Mouse (Mus musculus): Measurements from ENCODE around the gene Apol8.

Gene Apol8

DNA sequence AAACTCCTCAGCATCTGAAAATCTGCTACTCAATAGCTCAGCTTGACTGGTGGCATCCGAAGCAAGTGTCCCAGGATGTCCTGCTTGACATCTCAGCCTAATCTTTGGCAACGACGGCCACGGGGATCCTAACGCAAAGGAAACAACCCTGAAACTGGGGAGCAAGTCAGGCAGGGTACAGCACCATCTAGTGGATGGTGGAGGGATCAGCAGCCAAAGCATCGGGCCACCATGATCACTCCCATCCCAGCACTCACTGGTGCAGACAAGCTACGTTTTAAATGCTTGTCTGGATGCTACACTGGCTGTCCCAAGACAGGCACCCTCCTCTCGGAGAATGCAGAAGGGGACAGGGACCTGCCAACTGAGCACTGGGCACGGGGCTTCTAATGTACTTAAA, at the start of gene Apol8:
Gene Apol8 (minus strand): TSS at position 156 of the 400 bp plus-strand sequence.
- TF ChIP-seq NANOG (IDR thresholded peaks at IDR 0.05; ENCODE audit: borderline replicate concordance, low read length), result no peak
- TF ChIP-seq CTCF (conservative IDR thresholded peaks at IDR 0.05; ENCODE audit: low read length), result peak; percentile 96
- TF ChIP-seq POU5F1 (IDR thresholded peaks at IDR 0.05; ENCODE audit: borderline replicate concordance, low read length), result no peak
- Histone ChIP-seq H3K27me3 (ENCODE audit: insufficient read depth, low read length) (0 out of 2 replicates have a peak, but pooled peaks cover 4% of the 10 kb centered on the region), H3K4me3 (replicated peaks; ENCODE audit: low read length) (no peak within 1 kb of the TSS), H3K36me3 (ENCODE audit: insufficient read depth, low read length) (peaks cover 28% of the 10 kb centered on the region), H3K4me1 (replicated peaks; ENCODE audit: low read depth, low read length) (peaks cover 34% of the 10 kb centered on the region), H3K9me3 (ENCODE audit: low read length) (no peaks in the 10 kb centered on the region)

- Histone ChIP-seq H3K36me3 (ENCODE audit: insufficient read depth, low read length) (peaks cover 100% of the 10 kb centered on the region), H3K9me3 (ENCODE audit: low read length) (no peaks in the 10 kb centered on the region), H3K27me3 (ENCODE audit: insufficient read depth, low read length) (no peaks in the 10 kb centered on the region), H3K4me3 (replicated peaks; ENCODE audit: low read length) (no peak overlapping the region), H3K4me1 (replicated peaks; ENCODE audit: low read depth, low read length) (peaks cover 99% of the 10 kb centered on the region)
- no peak for TF ChIP-seq NANOG (IDR thresholded peaks at IDR 0.05; ENCODE audit: borderline replicate concordance, low read length)
- TF ChIP-seq POU5F1 (IDR thresholded peaks at IDR 0.05; ENCODE audit: borderline replicate concordance, low read length), result no peak
- no peak for TF ChIP-seq CTCF (conservative IDR thresholded peaks at IDR 0.05; ENCODE audit: low read length)
These were observed 48.9 kb upstream of the Apol8 start for GRCm38 (mm10) chr15:77805657-77806056.

DNA sequence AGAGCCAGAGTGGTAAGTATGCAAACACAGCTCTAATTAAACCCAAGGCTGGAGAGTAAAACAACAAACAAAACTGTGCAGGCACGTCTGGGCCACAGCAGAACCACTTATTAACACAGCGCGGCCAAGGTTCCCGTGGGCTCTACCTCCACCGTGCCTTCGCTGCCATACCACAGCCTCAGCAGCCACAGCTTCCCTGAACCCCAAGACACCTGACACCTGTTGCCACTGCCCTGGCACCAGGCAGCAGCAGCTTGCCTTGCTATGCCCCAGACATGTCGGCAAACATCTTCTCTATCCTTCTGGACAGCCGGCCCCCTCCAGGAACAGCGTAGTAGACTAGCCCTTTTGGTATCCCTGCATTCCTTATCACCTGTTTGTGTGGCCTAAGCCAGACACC, 48.1 kb upstream of the Apol8 start:
- H3K27me3 ChIP-seq (ENCODE audit: insufficient read depth, low read length), result no peaks in the 10 kb centered on the region
- H3K9me3 ChIP-seq (ENCODE audit: low read length), result no peaks in the 10 kb centered on the region
- peaks cover 100% of the 10 kb centered on the region for H3K36me3 ChIP-seq (ENCODE audit: insufficient read depth, low read length)
- H3K4me3 ChIP-seq (replicated peaks; ENCODE audit: low read length), result no peak overlapping the region
- TF ChIP-seq NANOG (IDR thresholded peaks at IDR 0.05; ENCODE audit: borderline replicate concordance, low read length) (no peak), POU5F1 (IDR thresholded peaks at IDR 0.05; ENCODE audit: borderline replicate concordance, low read length) (no peak), CTCF (conservative IDR thresholded peaks at IDR 0.05; ENCODE audit: low read length) (no peak)
- peaks cover 99% of the 10 kb centered on the region for H3K4me1 ChIP-seq (replicated peaks; ENCODE audit: low read depth, low read length)

- Histone ChIP-seq H3K9me3 (ENCODE audit: low read length) (no peaks in the 10 kb centered on the region), H3K4me1 (replicated peaks; ENCODE audit: low read depth, low read length) (peaks cover 99% of the 10 kb centered on the region), H3K4me3 (replicated peaks; ENCODE audit: low read length) (no peak overlapping the region), H3K27me3 (ENCODE audit: insufficient read depth, low read length) (no peaks in the 10 kb centered on the region), H3K36me3 (ENCODE audit: insufficient read depth, low read length) (peaks cover 100% of the 10 kb centered on the region)
- TF ChIP-seq NANOG (IDR thresholded peaks at IDR 0.05; ENCODE audit: borderline replicate concordance, low read length) (no peak), CTCF (conservative IDR thresholded peaks at IDR 0.05; ENCODE audit: low read length) (no peak), POU5F1 (IDR thresholded peaks at IDR 0.05; ENCODE audit: borderline replicate concordance, low read length) (no peak)
These were observed 47.7 kb upstream of the Apol8 start for GRCm38 (mm10) chr15:77804460-77804859.

- Histone ChIP-seq H3K9me3 (ENCODE audit: low read length) (no peaks in the 10 kb centered on the region), H3K4me3 (replicated peaks; ENCODE audit: low read length) (no peak overlapping the region), H3K36me3 (ENCODE audit: insufficient read depth, low read length) (peaks cover 96% of the 10 kb centered on the region), H3K27me3 (ENCODE audit: insufficient read depth, low read length) (no peaks in the 10 kb centered on the region), H3K4me1 (replicated peaks; ENCODE audit: low read depth, low read length) (peaks cover 99% of the 10 kb centered on the region)
- TF ChIP-seq POU5F1 (IDR thresholded peaks at IDR 0.05; ENCODE audit: borderline replicate concordance, low read length), result no peak
- no peak for TF ChIP-seq NANOG (IDR thresholded peaks at IDR 0.05; ENCODE audit: borderline replicate concordance, low read length)
- TF ChIP-seq CTCF (conservative IDR thresholded peaks at IDR 0.05; ENCODE audit: low read length), result no peak
These were observed 46.9 kb upstream of the Apol8 start for GRCm38 (mm10) chr15:77803747-77804146.

- Histone ChIP-seq H3K27me3 (ENCODE audit: insufficient read depth, low read length) (no peaks in the 10 kb centered on the region), H3K9me3 (ENCODE audit: low read length) (no peaks in the 10 kb centered on the region), H3K4me3 (replicated peaks; ENCODE audit: low read length) (no peak overlapping the region), H3K36me3 (ENCODE audit: insufficient read depth, low read length) (peaks cover 91% of the 10 kb centered on the region), H3K4me1 (replicated peaks; ENCODE audit: low read depth, low read length) (peaks cover 100% of the 10 kb centered on the region)
- TF ChIP-seq CTCF (conservative IDR thresholded peaks at IDR 0.05; ENCODE audit: low read length) (peak; percentile 21), NANOG (IDR thresholded peaks at IDR 0.05; ENCODE audit: borderline replicate concordance, low read length) (no peak)
These were observed 46.2 kb upstream of the Apol8 start for GRCm38 (mm10) chr15:77802992-77803391.

GRCm38 (mm10) chr15:77801188-77801587, 44.4 kb upstream of the Apol8 start:
- peaks cover 100% of the 10 kb centered on the region for H3K4me1 ChIP-seq (replicated peaks; ENCODE audit: low read depth, low read length)
- no peaks in the 10 kb centered on the region for H3K9me3 ChIP-seq (ENCODE audit: low read length)
- H3K36me3 ChIP-seq (ENCODE audit: insufficient read depth, low read length), result peaks cover 91% of the 10 kb centered on the region
- no peak overlapping the region for H3K4me3 ChIP-seq (replicated peaks; ENCODE audit: low read length)
- TF ChIP-seq NANOG (IDR thresholded peaks at IDR 0.05; ENCODE audit: borderline replicate concordance, low read length), result no peak
- no peak for TF ChIP-seq CTCF (conservative IDR thresholded peaks at IDR 0.05; ENCODE audit: low read length)
- no peak for TF ChIP-seq POU5F1 (IDR thresholded peaks at IDR 0.05; ENCODE audit: borderline replicate concordance, low read length)
- H3K27me3 ChIP-seq (ENCODE audit: insufficient read depth, low read length), result no peaks in the 10 kb centered on the region

DNA sequence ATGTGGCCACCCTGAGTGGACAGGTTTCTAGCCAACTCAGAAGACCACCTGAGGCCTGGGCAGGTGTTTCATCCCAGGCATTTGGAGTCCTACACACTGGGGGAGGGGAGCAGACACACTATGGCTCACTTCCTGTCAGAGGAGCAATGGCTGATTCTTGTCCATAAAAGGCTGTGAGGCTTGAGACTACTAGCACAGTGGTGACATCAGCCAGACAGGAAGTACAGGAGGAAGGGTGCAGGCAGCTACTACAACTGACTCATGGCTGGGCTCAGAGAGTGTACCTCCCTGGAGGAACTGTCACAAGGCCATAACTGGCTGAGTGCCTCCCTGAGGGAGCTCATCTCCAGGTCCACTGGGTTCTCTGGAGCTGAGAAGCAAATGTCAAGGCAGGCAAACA, 43.7 kb upstream of the Apol8 start:
- Histone ChIP-seq H3K4me1 (replicated peaks; ENCODE audit: low read depth, low read length) (peaks cover 100% of the 10 kb centered on the region), H3K9me3 (ENCODE audit: low read length) (no peaks in the 10 kb centered on the region), H3K4me3 (replicated peaks; ENCODE audit: low read length) (0 out of 2 replicates have a peak overlapping the region, but pooled peaks have one; percentile 14), H3K27me3 (ENCODE audit: insufficient read depth, low read length) (no peaks in the 10 kb centered on the region), H3K36me3 (ENCODE audit: insufficient read depth, low read length) (peaks cover 91% of the 10 kb centered on the region)
- TF ChIP-seq NANOG (IDR thresholded peaks at IDR 0.05; ENCODE audit: borderline replicate concordance, low read length), result no peak
- no peak for TF ChIP-seq POU5F1 (IDR thresholded peaks at IDR 0.05; ENCODE audit: borderline replicate concordance, low read length)
- no peak for TF ChIP-seq CTCF (conservative IDR thresholded peaks at IDR 0.05; ENCODE audit: low read length)
